Mouse (Mus musculus) liver, embryonic 15.5 days (tissue): ENCODE data around the gene Cyp2c70. TPM values are rescaled to one million over a fixed set of nuclear protein-coding genes. Genes with fewer than 3 reads are reported as not detected.
"Not testable (repeated sequence)": the region's sequence is repeated elsewhere in the genome, so short reads cannot be mapped to it uniquely, and the experiment has no call there.

Experiments
- ATAC-seq: fragments of 200-750 bp; cut with Nextera tagmentation; 2 replicates; pipeline ENCODE4 v1.8.0; 2017; ENCODE audit warnings: moderate number of reproducible peaks, mild to moderate bottlenecking, moderate library complexity; ENCODE audit not compliant: insufficient read depth
- H3K27ac ChIP-seq: fragments of 300-500 bp; sonication (generic); replicated peaks from 2 replicates; pipeline ENCODE4 v1.5.1; 2015; ENCODE audit warnings: mild to moderate bottlenecking, inconsistent platforms
- H3K27me3 ChIP-seq: fragments of 300-500 bp; sonication (generic); 2 replicates; pipeline ENCODE4 v1.6.1; 2015; ENCODE audit warnings: mild to moderate bottlenecking, inconsistent platforms
- H3K36me3 ChIP-seq: fragments of 300-500 bp; sonication (generic); replicated peaks from 2 replicates; pipeline ENCODE4 v1.6.1; 2015; ENCODE audit warnings: moderate library complexity, mild to moderate bottlenecking, inconsistent platforms
- H3K4me1 ChIP-seq: fragments of 300-500 bp; sonication (generic); replicated peaks from 2 replicates; pipeline ENCODE4 v1.6.1; 2015; ENCODE audit warnings: inconsistent platforms
- H3K4me2 ChIP-seq: fragments of 300-500 bp; sonication (generic); 2 replicates; pipeline ENCODE4 v1.6.1; 2015; ENCODE audit warnings: moderate library complexity, mild to moderate bottlenecking, inconsistent platforms
- H3K4me3 ChIP-seq: fragments of 300-500 bp; sonication (generic); replicated peaks from 2 replicates; pipeline ENCODE4 v1.5.1; 2015; ENCODE audit warnings: mild to moderate bottlenecking, inconsistent platforms
- H3K9ac ChIP-seq: fragments of 300-500 bp; sonication (generic); 2 replicates; pipeline ENCODE4 v1.6.1; 2015; ENCODE audit warnings: moderate library complexity, mild to moderate bottlenecking, inconsistent platforms
- H3K9me3 ChIP-seq: fragments of 300-500 bp; sonication (generic); replicated peaks from 2 replicates; pipeline ENCODE4 v1.6.1; 2016; ENCODE audit warnings: inconsistent platforms
- WGBS: fragments of 180-500 bp; shearing (Covaris S2); methylation state at CpG from one replicate; pipeline ENCODE4 v1.1.7; 2015; ENCODE audit warnings: mixed read lengths; ENCODE audit not compliant: insufficient replicate concordance; 5-methylcytosine and 5-hydroxymethylcytosine counted together
- polyA plus RNA-seq: library from polyadenylated mRNA; unstranded; fragments of >200 nt; fragmentation: Nextera tagmentation; extraction: Ambion mirVana; gene quantifications from 2 replicates; pipeline ENCODE4 v1.2.1, GENCODE M21; 2015

Gene Cyp2c70
- 24.4 and 28.9 TPM in 2 replicates for polyA plus RNA-seq

- H3K36me3 ChIP-seq = no peaks in the 10 kb centered on the region
- H3K27me3 ChIP-seq = no peaks in the 10 kb centered on the region
- H3K4me1 ChIP-seq = no peaks in the 10 kb centered on the region
- no peaks in the 10 kb centered on the region for H3K9me3 ChIP-seq
- peak; percentile 52; the same call in 1 of the 2 replicates for ATAC-seq
- H3K4me2 ChIP-seq = peak within 1 kb of the TSS; percentile 30
- 0 out of 2 replicates have a peak within 1 kb of the TSS, but pooled peaks have one; percentile 7 for H3K4me3 ChIP-seq
- H3K27ac ChIP-seq = peak within 1 kb of the TSS; percentile 25; the same call in 1 of the 2 replicates
- H3K9ac ChIP-seq = no peak within 1 kb of the TSS
- WGBS = 44% methylated on average over 5 of the region's 5 CpGs
Observed at GRCm38 (mm10) chr19:40187160-40187559, at the start of gene Cyp2c70. TSS of gene Cyp2c70 (minus strand) at chr19:40187333.

- Histone ChIP-seq H3K27ac (no peak overlapping the region), H3K4me2 (no peak overlapping the region)
- ATAC-seq = no peak
Observed at GRCm38 (mm10) chr19:40232560-40232959, 45.4 kb upstream of the Cyp2c70 start.

GRCm38 (mm10) chr19:40231825-40232541 is 44.9 kb upstream of the Cyp2c70 start:
- peaks cover 21% of the 10 kb centered on the region for H3K36me3 ChIP-seq
- no peak overlapping the region for H3K9ac ChIP-seq
- no peaks in the 10 kb centered on the region for H3K4me1 ChIP-seq
- no peaks in the 10 kb centered on the region for H3K27me3 ChIP-seq
- H3K27ac ChIP-seq = no peak overlapping the region
- no peak; the same call in 1 of the 2 replicates for ATAC-seq
- H3K9me3 ChIP-seq = no peaks in the 10 kb centered on the region
- no peak overlapping the region for H3K4me3 ChIP-seq
- H3K4me2 ChIP-seq = no peak overlapping the region
- WGBS = 69% methylated on average over 7 of the region's 7 CpGs

More at GRCm38 (mm10) chr19:40232560-40232959, 45.4 kb upstream of the Cyp2c70 start:
- 84% methylated on average over 2 of the region's 2 CpGs for WGBS
- Histone ChIP-seq H3K4me3 (no peak overlapping the region), H3K9me3 (no peaks in the 10 kb centered on the region), H3K27me3 (no peaks in the 10 kb centered on the region), H3K4me1 (no peaks in the 10 kb centered on the region), H3K36me3 (peaks cover 21% of the 10 kb centered on the region), H3K9ac (no peak overlapping the region)

GRCm38 (mm10) chr19:40231074-40231738 is 44.1 kb upstream of the Cyp2c70 start:
- 74% methylated on average over 13 of the region's 13 CpGs for WGBS
- H3K36me3 ChIP-seq = peaks cover 21% of the 10 kb centered on the region

GRCm38 (mm10) chr19:40226516-40227151 is 39.5 kb upstream of the Cyp2c70 start:
- peak; percentile 33; the same call in 1 of the 2 replicates for ATAC-seq
- H3K9ac ChIP-seq = no peak overlapping the region
- no peaks in the 10 kb centered on the region for H3K9me3 ChIP-seq
- H3K27me3 ChIP-seq = no peaks in the 10 kb centered on the region
- no peak overlapping the region for H3K4me3 ChIP-seq
- H3K36me3 ChIP-seq = peaks cover 26% of the 10 kb centered on the region
- 70% methylated on average over 12 of the region's 12 CpGs for WGBS
- H3K4me2 ChIP-seq = no peak overlapping the region
- no peak overlapping the region for H3K27ac ChIP-seq
- H3K4me1 ChIP-seq = no peaks in the 10 kb centered on the region

More at GRCm38 (mm10) chr19:40231074-40231738, 44.1 kb upstream of the Cyp2c70 start:
- ATAC-seq = no peak
- Histone ChIP-seq H3K27ac (no peak overlapping the region), H3K27me3 (no peaks in the 10 kb centered on the region), H3K4me1 (no peaks in the 10 kb centered on the region), H3K4me2 (no peak overlapping the region), H3K9ac (no peak overlapping the region), H3K4me3 (no peak overlapping the region), H3K9me3 (no peaks in the 10 kb centered on the region)

GRCm38 (mm10) chr19:40225761-40226110 is 38.6 kb upstream of the Cyp2c70 start:
- no peak for ATAC-seq
- H3K4me3 ChIP-seq = no peak overlapping the region

GRCm38 (mm10) chr19:40225102-40225760 is 38.1 kb upstream of the Cyp2c70 start:
- ATAC-seq = no peak; the same call in 1 of the 2 replicates
- H3K9me3 ChIP-seq = no peaks in the 10 kb centered on the region
- 57% methylated on average over 5 of the region's 5 CpGs for WGBS
- H3K4me2 ChIP-seq = no peak overlapping the region
- H3K36me3 ChIP-seq = peaks cover 20% of the 10 kb centered on the region
- H3K27ac ChIP-seq = no peak overlapping the region
- no peak overlapping the region for H3K4me3 ChIP-seq
- H3K27me3 ChIP-seq = no peaks in the 10 kb centered on the region
- no peaks in the 10 kb centered on the region for H3K4me1 ChIP-seq
- no peak overlapping the region for H3K9ac ChIP-seq

More at GRCm38 (mm10) chr19:40225761-40226110, 38.6 kb upstream of the Cyp2c70 start:
- Histone ChIP-seq H3K9ac (no peak overlapping the region), H3K36me3 (peaks cover 25% of the 10 kb centered on the region), H3K27ac (no peak overlapping the region), H3K4me1 (no peaks in the 10 kb centered on the region), H3K9me3 (no peaks in the 10 kb centered on the region), H3K27me3 (no peaks in the 10 kb centered on the region), H3K4me2 (no peak overlapping the region)
- WGBS = 62% methylated on average over 5 of the region's 5 CpGs

GRCm38 (mm10) chr19:40222307-40222706 is 35.2 kb upstream of the Cyp2c70 start:
- WGBS = 88% methylated on average over 9 of the region's 9 CpGs
- not testable (repeated sequence) for H3K4me2 ChIP-seq, H3K4me3 ChIP-seq, H3K27me3 ChIP-seq, H3K27ac ChIP-seq, H3K4me1 ChIP-seq, H3K9ac ChIP-seq, H3K9me3 ChIP-seq, H3K36me3 ChIP-seq, ATAC-seq

- no peak for ATAC-seq
- WGBS = 60% methylated on average over 5 of the region's 5 CpGs
- H3K9me3 ChIP-seq = no peaks in the 10 kb centered on the region
- H3K27ac ChIP-seq = no peak overlapping the region
- H3K36me3 ChIP-seq = 0 out of 2 replicates have a peak, but pooled peaks cover 5% of the 10 kb centered on the region
- H3K27me3 ChIP-seq = no peaks in the 10 kb centered on the region
- H3K4me2 ChIP-seq = no peak overlapping the region
- no peak overlapping the region for H3K4me3 ChIP-seq
- no peaks in the 10 kb centered on the region for H3K4me1 ChIP-seq
- H3K9ac ChIP-seq = no peak overlapping the region
Observed at GRCm38 (mm10) chr19:40220878-40221277, 33.7 kb upstream of the Cyp2c70 start.

- not testable (repeated sequence) for H3K4me1 ChIP-seq, H3K4me2 ChIP-seq, H3K9me3 ChIP-seq, ATAC-seq, H3K27me3 ChIP-seq, H3K27ac ChIP-seq, H3K9ac ChIP-seq, H3K4me3 ChIP-seq, H3K36me3 ChIP-seq
- 50% methylated on average over 4 of the region's 4 CpGs for WGBS
Observed at GRCm38 (mm10) chr19:40202947-40203346, 15.8 kb upstream of the Cyp2c70 start.
